9 mouse cellular contexts compared by ENCODE assay signal in the genomic region with DNA sequence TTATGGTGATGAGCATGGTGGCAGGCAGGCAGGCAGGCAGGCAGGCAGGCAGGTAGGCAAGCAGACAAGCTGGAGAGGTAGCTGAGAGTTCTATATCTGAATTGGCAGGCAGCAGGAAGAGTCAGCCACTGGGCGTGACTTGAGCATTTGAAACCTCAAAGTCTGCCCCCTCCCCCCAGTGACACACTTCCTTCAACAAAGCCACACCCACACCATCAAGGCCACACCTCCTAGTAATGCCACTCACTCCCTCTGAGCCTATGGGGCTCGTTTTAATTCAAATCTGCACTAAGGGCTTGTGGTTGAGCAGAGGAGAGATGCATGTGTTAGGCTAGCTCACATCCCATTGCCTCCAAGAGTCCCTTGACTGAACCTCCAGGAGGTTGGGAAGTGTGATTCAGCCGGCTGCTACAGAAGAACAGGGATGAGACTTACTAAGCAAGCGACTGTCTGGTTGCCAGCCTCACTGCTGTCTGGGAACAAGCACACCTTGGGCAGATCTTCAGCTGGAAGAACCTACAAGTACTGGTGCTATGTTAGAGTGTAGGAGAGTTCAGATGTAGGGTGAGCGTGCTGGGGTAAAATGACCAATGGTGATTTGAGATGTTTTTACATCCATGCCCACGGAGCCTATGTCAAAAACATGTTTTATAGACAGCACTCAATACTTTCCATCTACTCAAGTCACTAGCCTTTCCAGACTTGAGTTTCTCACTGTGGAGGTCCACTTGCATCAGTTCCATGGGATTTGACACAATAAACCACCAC. TPM values are rescaled to one million over a fixed set of nuclear protein-coding genes. Genes with fewer than 3 reads are reported as not detected.
DNase-seq lines count a peak whose midpoint lies in the region; ATAC-seq lines count a peak whose summit lies in the region.
"Had no signal": no experiment of that assay in that cellular context is flagged by ENCODE, and none has a peak within 500 bp of the region (broad histone marks: within the 10 kb centered on the region; RNA-seq: fewer than 3 reads in every experiment).

No protein-coding gene starts in this region.

- peaks cover 26% of the 10 kb centered on the region for H3K4me1 ChIP-seq in heart, embryonic 15.5 days (replicated peaks)
- H3K4me1 ChIP-seq in embryonic facial prominence, embryonic 13.5 days: peaks cover 28% of the 10 kb centered on the region
- no peaks in the 10 kb centered on the region for H3K4me1 ChIP-seq in liver, embryonic 16.5 days (ENCODE audit: control insufficient read depth, low read depth, low read length)

- no peak overlapping the region for H3K4me2 ChIP-seq in heart, embryonic 15.5 days
- no peak overlapping the region for H3K4me2 ChIP-seq in embryonic facial prominence, embryonic 13.5 days
- no peak overlapping the region for H3K4me2 ChIP-seq in liver, embryonic 16.5 days (ENCODE audit: low read depth, low read length)

- DNase-seq in heart, postnatal 4 days: no peak
- peak; percentile 54 for DNase-seq in CD4-positive, CD25-positive, alpha-beta regulatory T cell, adult 2 months (ENCODE audit: low read depth, low spot score)
- no peak for DNase-seq in embryo, embryonic 10 days (ENCODE audit: low spot score)
- DNase-seq in testis, postnatal 14 days (ENCODE audit: low spot score): no peak
- DNase-seq in urinary bladder, adult 2 months (ENCODE audit: low spot score): no peak

- H3K36me3 ChIP-seq in heart, embryonic 15.5 days: peaks cover 8% of the 10 kb centered on the region
- peaks cover 17% of the 10 kb centered on the region for H3K36me3 ChIP-seq in embryonic facial prominence, embryonic 13.5 days
- peaks cover 3% of the 10 kb centered on the region; the same call in 1 of the 2 replicates for H3K36me3 ChIP-seq in liver, embryonic 16.5 days (ENCODE audit: control insufficient read depth, insufficient read depth)

- no peak overlapping the region for H3K4me3 ChIP-seq in heart, embryonic 15.5 days
- H3K4me3 ChIP-seq in embryonic facial prominence, embryonic 13.5 days: no peak overlapping the region
- H3K4me3 ChIP-seq in liver, embryonic 16.5 days (ENCODE audit: low read depth, low read length): no peak overlapping the region
- H3K4me3 ChIP-seq: erythroblast, embryonic 14.5 days had no signal

- no peaks in the 10 kb centered on the region for H3K27me3 ChIP-seq in heart, embryonic 15.5 days
- H3K27me3 ChIP-seq in embryonic facial prominence, embryonic 13.5 days: no peaks in the 10 kb centered on the region
- no peaks in the 10 kb centered on the region for H3K27me3 ChIP-seq in liver, embryonic 16.5 days (ENCODE audit: control insufficient read depth, insufficient read depth, low read depth, low read length)

- no peak overlapping the region for H3K9ac ChIP-seq in heart, embryonic 15.5 days
- no peak overlapping the region for H3K9ac ChIP-seq in embryonic facial prominence, embryonic 13.5 days
- H3K9ac ChIP-seq in liver, embryonic 16.5 days (ENCODE audit: low read depth, low read length): no peak overlapping the region

- no peak for ATAC-seq in heart, embryonic 15.5 days (replicated peaks; ENCODE audit: insufficient number of reproducible peaks, insufficient read depth, low FRiP score, low read depth)
- no peak for ATAC-seq in embryonic facial prominence, embryonic 13.5 days (ENCODE audit: insufficient number of reproducible peaks, insufficient read depth, low FRiP score, low TSS enrichment, low read depth)
- ATAC-seq in liver, embryonic 16.5 days (ENCODE audit: low read depth): peak; percentile 35; the same call in 1 of the 2 replicates

- H3K27ac ChIP-seq in heart, embryonic 15.5 days: 0 out of 2 replicates have a peak overlapping the region, but pooled peaks have one; percentile 64
- H3K27ac ChIP-seq in embryonic facial prominence, embryonic 13.5 days: peak overlapping the region; percentile 72
- H3K27ac ChIP-seq in liver, embryonic 16.5 days (ENCODE audit: low read length): no peak overlapping the region

- H3K9me3 ChIP-seq in heart, embryonic 15.5 days (replicated peaks): no peaks in the 10 kb centered on the region
- no peaks in the 10 kb centered on the region for H3K9me3 ChIP-seq in embryonic facial prominence, embryonic 13.5 days
- H3K9me3 ChIP-seq in liver, embryonic 16.5 days (replicated peaks; ENCODE audit: control insufficient read depth, low read length): no peaks in the 10 kb centered on the region

- WGBS in heart, embryonic 15.5 days: 79% methylated on average over 6 of the region's 6 CpGs
- WGBS in embryonic facial prominence, embryonic 13.5 days: 77% methylated on average over 6 of the region's 6 CpGs
- 71% methylated on average over 6 of the region's 6 CpGs for WGBS in liver, embryonic 16.5 days (ENCODE audit: insufficient replicate concordance)

RNA-seq across cellular contexts. Expression of a gene that starts 33.6 kb away (rescaled TPM):
- 270 and 271 TPM in 2 replicates for polyA plus RNA-seq in heart, embryonic 15.5 days (2015; fragmentation: Nextera tagmentation; extraction: Ambion mirVana)
- 1,000 to 10,000 TPM; 1,042 to 1,100 TPM for total RNA-seq in heart, postnatal 4 days (2021)
- 61.7 and 65.4 TPM in 2 replicates for polyA plus RNA-seq in embryonic facial prominence, embryonic 13.5 days (2015; fragmentation: Nextera tagmentation; extraction: Ambion mirVana)
- polyA plus RNA-seq in liver, embryonic 16.5 days (2015; fragmentation: Nextera tagmentation; extraction: Ambion mirVana): 42.1 and 45.4 TPM in 2 replicates
- polyA plus RNA-seq in urinary bladder, adult 2 months (2012; rRNA removed): 253 and 274 TPM in 2 replicates
